Mouse (Mus musculus) neural tube, embryonic 13.5 days (tissue): ENCODE results near the gene Slc7a15. TPM values are rescaled to one million over a fixed set of nuclear protein-coding genes. Genes with fewer than 3 reads are reported as not detected.
A peak's percentile ranks its signal among the peaks of the same experiment; 100 is the strongest.

Source experiments
- ATAC-seq: fragments of 200-750 bp; cut with Nextera tagmentation; 2 replicates; pipeline ENCODE4 v1.8.0; 2017; ENCODE audit warnings: low read depth, mild to moderate bottlenecking, moderate TSS enrichment, moderate library complexity
- H3K27ac ChIP-seq: fragments of 300-500 bp; sonication (generic); replicated peaks from 2 replicates; pipeline ENCODE4 v1.5.1; 2015; ENCODE audit warnings: moderate library complexity, mild to moderate bottlenecking, inconsistent platforms
- H3K27me3 ChIP-seq: fragments of 300-500 bp; sonication (generic); 2 replicates; pipeline ENCODE4 v1.6.1; 2015; ENCODE audit warnings: mild to moderate bottlenecking, inconsistent platforms
- H3K36me3 ChIP-seq: fragments of 300-500 bp; sonication (generic); 2 replicates; pipeline ENCODE4 v1.6.1; 2015; ENCODE audit warnings: mild to moderate bottlenecking, inconsistent platforms
- H3K4me1 ChIP-seq: fragments of 300-500 bp; sonication (generic); replicated peaks from 2 replicates; pipeline ENCODE4 v1.6.1; 2015; ENCODE audit warnings: inconsistent platforms
- H3K4me2 ChIP-seq: fragments of 300-500 bp; sonication (generic); 2 replicates; pipeline ENCODE4 v1.6.1; 2015; ENCODE audit warnings: inconsistent platforms, mild to moderate bottlenecking, moderate library complexity
- H3K4me3 ChIP-seq: fragments of 300-500 bp; sonication (generic); 2 replicates; pipeline ENCODE4 v1.5.1; 2015; ENCODE audit warnings: mild to moderate bottlenecking, inconsistent platforms
- H3K9ac ChIP-seq: fragments of 300-500 bp; sonication (generic); 2 replicates; pipeline ENCODE4 v1.6.1; 2015; ENCODE audit warnings: moderate library complexity, mild to moderate bottlenecking, inconsistent platforms
- H3K9me3 ChIP-seq: fragments of 300-500 bp; sonication (generic); 2 replicates; pipeline ENCODE4 v1.6.1; 2016; ENCODE audit warnings: inconsistent platforms
- WGBS: fragments of 180-500 bp; shearing (Covaris S2); methylation state at CpG from one replicate; pipeline ENCODE4 v1.1.7; 2015; 5-methylcytosine and 5-hydroxymethylcytosine counted together
- polyA plus RNA-seq: library from polyadenylated mRNA; unstranded; fragments of >200 nt; fragmentation: Nextera tagmentation; extraction: Ambion mirVana; gene quantifications from 2 replicates; pipeline ENCODE4 v1.2.1, GENCODE M21; 2015

Slc7a15 gene
- polyA plus RNA-seq, 1 experiment from 2014 or later: not detected

DNA sequence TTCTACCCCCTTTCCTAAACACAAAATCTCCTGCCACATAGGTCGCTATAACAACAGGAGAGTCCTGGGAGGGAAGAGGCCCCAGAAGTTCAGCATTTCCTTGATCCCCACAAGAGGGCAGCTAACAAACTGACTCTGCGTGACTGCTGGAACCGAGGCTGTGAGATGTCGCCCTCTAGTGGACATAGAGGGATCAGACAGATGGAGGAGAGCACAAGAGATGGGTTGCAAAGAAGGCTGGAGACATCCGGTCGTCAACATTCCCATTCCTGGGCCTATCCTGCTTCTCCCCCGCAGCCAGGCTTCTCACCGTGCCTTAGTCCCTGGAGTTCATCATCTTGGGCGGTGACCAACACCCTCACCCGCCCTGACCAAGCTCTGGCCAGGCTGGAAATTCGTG, 51.5 kb downstream of the Slc7a15 start:
- H3K4me3 ChIP-seq: no peak overlapping the region
- WGBS: 15% methylated on average over 11 of the region's 11 CpGs
- H3K36me3 ChIP-seq: no peaks in the 10 kb centered on the region
- peak; percentile 88 for ATAC-seq
- no peak overlapping the region for H3K9ac ChIP-seq
- H3K4me1 ChIP-seq: no peaks in the 10 kb centered on the region
- H3K27me3 ChIP-seq: no peaks in the 10 kb centered on the region
- no peak overlapping the region for H3K27ac ChIP-seq
- H3K4me2 ChIP-seq: no peak overlapping the region
- no peaks in the 10 kb centered on the region for H3K9me3 ChIP-seq

DNA sequence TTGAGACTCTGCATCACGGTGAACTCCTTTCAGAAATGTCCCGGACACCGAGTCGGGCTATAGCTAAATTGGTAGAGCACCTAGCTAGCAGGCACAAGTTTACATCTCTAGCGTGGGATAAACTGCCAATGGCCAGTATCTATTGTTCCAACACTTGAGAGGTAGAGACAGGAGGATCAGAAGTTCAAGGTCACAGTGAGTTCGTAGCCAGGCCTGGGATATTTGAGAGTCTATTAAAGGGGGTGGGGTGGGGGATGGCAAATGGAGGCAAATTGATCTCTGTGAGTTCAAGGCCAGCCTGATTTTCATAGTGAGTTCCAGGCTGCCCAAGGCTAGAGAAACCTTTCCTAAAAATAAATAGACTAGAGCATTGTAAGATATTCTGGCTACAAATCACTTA, 52.1 kb downstream of the Slc7a15 start:
- H3K9ac ChIP-seq: no peak overlapping the region
- WGBS: 89% methylated on average over 6 of the region's 6 CpGs

DNA sequence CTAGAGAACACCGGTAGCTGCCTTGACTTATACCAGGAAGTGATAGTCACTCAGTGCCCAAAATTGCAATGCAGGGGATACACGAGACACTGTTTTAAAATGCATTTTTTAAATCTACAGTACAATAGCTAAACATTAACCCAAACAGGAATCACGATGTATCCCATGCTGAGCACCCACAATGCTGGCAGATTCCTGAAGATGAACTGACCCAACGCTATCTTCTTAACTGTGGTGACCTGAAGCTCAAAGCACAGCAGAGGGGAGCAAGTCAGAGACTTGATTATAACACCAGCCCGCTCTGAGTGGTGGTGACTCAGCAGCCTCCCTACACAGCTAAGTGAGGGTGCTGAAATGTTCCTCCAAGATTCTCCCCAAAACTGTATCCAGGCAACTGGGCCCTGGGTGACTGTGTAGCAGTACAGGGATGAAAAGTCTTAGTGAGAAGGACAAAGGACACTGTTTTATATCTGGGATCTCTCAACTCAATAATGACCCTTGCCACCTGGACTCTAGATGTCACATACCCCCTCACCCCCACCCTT, 53.7 kb downstream of the Slc7a15 start:
- Histone ChIP-seq H3K4me1 (no peaks in the 10 kb centered on the region), H3K4me2 (no peak overlapping the region), H3K27me3 (no peaks in the 10 kb centered on the region), H3K4me3 (no peak overlapping the region), H3K36me3 (no peaks in the 10 kb centered on the region), H3K9ac (no peak overlapping the region), H3K9me3 (no peaks in the 10 kb centered on the region), H3K27ac (no peak overlapping the region)
- no peak for ATAC-seq
- WGBS: 75% methylated on average over 5 of the region's 5 CpGs

More for the DNA sequence above, 52.1 kb downstream of the Slc7a15 start:
- Histone ChIP-seq H3K4me3 (no peak overlapping the region), H3K27ac (no peak overlapping the region), H3K36me3 (no peaks in the 10 kb centered on the region), H3K27me3 (no peaks in the 10 kb centered on the region), H3K9me3 (no peaks in the 10 kb centered on the region), H3K4me1 (no peaks in the 10 kb centered on the region), H3K4me2 (no peak overlapping the region)
- no peak for ATAC-seq

DNA sequence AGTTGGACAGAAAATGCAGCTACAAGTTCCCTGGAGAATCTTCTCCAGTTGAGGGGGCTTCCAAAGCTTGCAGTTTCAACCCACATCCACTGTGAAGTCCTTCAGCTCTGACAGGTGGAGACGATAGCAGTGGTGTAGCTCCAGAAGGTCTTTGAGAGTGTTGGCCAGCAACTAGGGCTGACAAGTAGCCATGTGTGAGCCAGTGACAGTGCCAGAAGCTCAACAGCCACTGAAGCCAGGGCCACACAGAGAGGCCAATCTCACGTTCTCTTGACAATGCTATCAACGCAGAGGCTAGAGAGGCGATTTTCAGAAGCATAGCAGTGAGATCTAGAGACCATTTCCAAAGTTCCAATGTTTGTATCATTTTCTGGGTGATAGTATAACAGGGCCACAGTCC, 56.5 kb downstream of the Slc7a15 start:
- Histone ChIP-seq H3K9ac (no peak overlapping the region), H3K4me1 (no peaks in the 10 kb centered on the region), H3K27ac (no peak overlapping the region), H3K4me2 (no peak overlapping the region), H3K36me3 (no peaks in the 10 kb centered on the region), H3K9me3 (no peaks in the 10 kb centered on the region), H3K27me3 (no peaks in the 10 kb centered on the region), H3K4me3 (no peak overlapping the region)
- WGBS: 88% methylated on average over 4 of the region's 4 CpGs
- no peak for ATAC-seq

DNA sequence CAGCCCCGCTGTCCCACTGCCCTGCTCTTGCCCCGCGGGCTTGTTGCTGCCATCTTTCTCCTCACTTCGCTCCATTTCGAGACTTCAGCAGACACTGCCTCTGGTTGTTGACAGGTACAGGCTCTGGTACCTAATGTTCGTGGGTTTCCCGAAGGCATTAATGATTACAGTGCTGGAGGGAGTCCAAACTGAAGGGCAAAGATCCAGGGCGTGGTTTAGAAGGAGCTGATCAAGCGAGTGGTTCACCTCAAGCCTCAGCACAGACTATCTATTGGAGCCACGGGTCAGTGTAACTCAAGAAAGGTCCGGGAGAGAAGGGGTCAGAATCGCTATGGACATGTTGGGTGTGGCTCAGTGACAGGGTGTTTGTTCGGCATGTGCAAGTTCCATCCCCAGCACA, 59.4 kb downstream of the Slc7a15 start:
- WGBS: 90% methylated on average over 13 of the region's 13 CpGs
- ATAC-seq: no peak
- no peak overlapping the region for H3K27ac ChIP-seq
- no peak overlapping the region for H3K4me3 ChIP-seq
- no peaks in the 10 kb centered on the region for H3K9me3 ChIP-seq
- no peaks in the 10 kb centered on the region for H3K27me3 ChIP-seq
- no peak overlapping the region for H3K9ac ChIP-seq
- H3K4me1 ChIP-seq: no peaks in the 10 kb centered on the region
- no peak overlapping the region for H3K4me2 ChIP-seq
- H3K36me3 ChIP-seq: no peaks in the 10 kb centered on the region

DNA sequence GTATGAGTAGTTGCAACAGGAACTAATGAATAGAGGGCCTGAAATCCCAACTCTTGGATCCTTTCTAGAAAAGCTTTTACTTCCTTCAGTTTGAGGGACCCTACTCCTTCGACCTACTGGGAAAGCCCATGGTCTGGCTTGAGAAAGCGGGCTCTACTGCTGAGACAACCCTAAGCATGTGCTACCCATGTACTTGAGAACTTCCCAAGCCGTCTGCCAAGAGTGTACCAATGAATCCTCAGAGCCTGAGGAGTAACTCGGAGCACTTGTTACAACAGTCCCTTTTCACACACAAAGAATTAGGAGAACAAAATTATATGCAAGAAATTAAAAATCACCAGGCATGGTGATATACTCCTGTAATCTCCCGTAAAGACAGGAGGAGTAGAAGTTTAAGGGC, 61.6 kb downstream of the Slc7a15 start:
- Histone ChIP-seq H3K4me3 (no peak overlapping the region), H3K4me2 (no peak overlapping the region), H3K4me1 (no peaks in the 10 kb centered on the region), H3K9ac (no peak overlapping the region), H3K36me3 (no peaks in the 10 kb centered on the region), H3K27me3 (no peaks in the 10 kb centered on the region), H3K9me3 (no peaks in the 10 kb centered on the region), H3K27ac (no peak overlapping the region)
- no peak for ATAC-seq
- 89% methylated on average over 5 of the region's 5 CpGs for WGBS

DNA sequence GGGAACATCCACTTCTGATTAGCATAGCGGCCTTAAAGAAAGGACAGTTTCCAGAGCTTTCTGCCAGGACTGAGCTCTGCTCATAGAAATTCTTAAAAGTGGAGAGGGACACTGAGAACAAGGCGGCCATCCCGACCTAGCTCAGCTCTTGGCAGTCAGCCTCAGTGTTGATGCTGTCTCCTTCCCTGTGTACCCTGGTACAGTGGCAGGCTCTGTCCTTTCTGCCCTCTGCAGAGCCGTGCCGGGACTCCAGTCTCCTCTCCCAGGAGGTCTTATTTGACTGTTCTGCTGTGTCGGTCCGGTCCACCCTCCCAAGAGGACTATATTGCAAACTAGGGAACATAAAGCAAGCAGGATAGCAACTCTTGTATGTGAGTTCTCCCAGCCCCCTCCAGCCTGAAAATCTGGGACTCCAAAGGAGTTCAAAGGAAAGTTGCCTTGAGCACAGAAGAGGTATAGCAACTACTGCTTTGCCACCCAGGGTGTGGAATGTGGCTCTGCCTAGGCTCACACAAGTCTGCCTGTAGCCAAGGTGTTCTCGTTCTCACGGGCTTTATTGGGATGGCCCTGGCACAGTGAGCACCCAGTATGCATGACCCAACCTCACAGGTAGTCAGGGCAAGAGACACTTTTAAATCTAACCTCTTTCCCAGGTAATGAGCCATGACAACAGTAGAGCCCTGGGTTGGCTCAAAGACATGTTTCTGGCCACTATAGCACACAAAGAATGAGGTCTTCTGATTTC, 62.5 kb downstream of the Slc7a15 start:
- 72% methylated on average over 9 of the region's 9 CpGs for WGBS

DNA sequence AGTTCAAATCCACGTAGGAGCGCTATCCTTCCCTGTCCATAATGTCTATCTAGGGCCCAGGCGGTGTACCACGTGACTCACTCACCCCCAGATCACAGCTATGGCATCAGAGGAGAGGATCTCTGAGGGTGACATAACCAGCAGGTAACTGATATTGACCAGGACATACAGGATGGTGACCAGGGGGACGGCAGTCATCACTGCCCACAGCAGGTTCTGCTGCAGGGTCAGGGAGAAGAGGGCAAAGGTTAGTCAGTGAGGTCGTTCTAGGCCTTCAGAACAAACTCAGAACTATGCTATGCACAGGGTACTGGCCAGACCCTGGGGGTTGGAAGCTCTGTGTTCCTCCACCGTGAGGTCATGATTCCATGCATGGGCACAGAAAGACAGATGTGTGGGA, 63.3 kb downstream of the Slc7a15 start:
- Histone ChIP-seq H3K4me1 (no peaks in the 10 kb centered on the region), H3K36me3 (no peaks in the 10 kb centered on the region), H3K27ac (no peak overlapping the region), H3K4me2 (no peak overlapping the region), H3K9me3 (no peaks in the 10 kb centered on the region), H3K4me3 (no peak overlapping the region), H3K9ac (no peak overlapping the region), H3K27me3 (no peaks in the 10 kb centered on the region)
- ATAC-seq: no peak
- 88% methylated on average over 7 of the region's 7 CpGs for WGBS

More for the DNA sequence above, 62.5 kb downstream of the Slc7a15 start:
- H3K36me3 ChIP-seq: no peaks in the 10 kb centered on the region
- H3K9me3 ChIP-seq: no peaks in the 10 kb centered on the region
- ATAC-seq: no peak
- no peaks in the 10 kb centered on the region for H3K4me1 ChIP-seq
- no peak overlapping the region for H3K4me2 ChIP-seq
- H3K27me3 ChIP-seq: no peaks in the 10 kb centered on the region
- H3K9ac ChIP-seq: no peak overlapping the region
- no peak overlapping the region for H3K4me3 ChIP-seq
- no peak overlapping the region for H3K27ac ChIP-seq

DNA sequence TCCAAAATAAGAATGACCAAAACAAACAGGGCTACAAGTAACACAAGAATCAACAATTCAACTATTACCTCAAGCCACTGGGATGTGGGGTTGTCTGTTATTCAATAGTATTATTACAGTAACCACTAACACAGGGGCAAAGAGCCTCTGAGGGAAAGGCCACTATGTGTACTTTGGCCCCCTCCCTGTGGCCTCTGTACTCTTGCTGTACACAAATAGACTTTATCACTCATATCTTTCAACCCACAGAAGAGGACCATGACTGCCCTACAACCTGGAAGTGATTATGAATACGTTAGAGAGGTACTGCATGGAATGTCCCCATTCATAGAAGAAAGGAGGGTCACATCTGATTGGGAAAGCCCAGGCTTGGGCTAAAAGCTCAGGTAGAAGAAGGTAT, 64.0 kb downstream of the Slc7a15 start:
- ATAC-seq: no peak
- Histone ChIP-seq H3K4me1 (no peaks in the 10 kb centered on the region), H3K36me3 (no peaks in the 10 kb centered on the region), H3K27ac (no peak overlapping the region), H3K4me3 (no peak overlapping the region), H3K4me2 (no peak overlapping the region), H3K9ac (no peak overlapping the region), H3K9me3 (no peaks in the 10 kb centered on the region), H3K27me3 (no peaks in the 10 kb centered on the region)
- WGBS: 85% methylated on average over 1 of the region's 1 CpGs

DNA sequence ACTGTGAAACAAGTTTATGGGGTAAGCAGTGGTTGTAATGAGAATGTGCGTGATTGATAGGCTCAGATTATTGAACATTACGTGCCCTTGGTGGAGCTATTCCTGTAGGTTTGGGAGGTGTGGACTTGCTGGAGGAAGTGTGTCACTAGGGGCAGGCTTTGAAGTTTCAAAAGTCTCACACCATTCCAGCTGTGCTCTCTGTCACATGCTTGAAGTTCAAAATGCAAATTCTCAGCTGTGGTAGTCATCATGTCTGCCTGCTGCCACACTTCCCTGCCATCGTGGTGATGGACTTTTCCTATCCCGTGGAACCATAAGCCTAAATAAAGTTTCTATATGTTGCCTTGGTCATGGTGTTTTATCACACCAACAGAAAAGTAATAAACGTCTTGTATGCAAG, 71.1 kb downstream of the Slc7a15 start:
- Histone ChIP-seq H3K4me1 (no peaks in the 10 kb centered on the region), H3K4me3 (no peak overlapping the region), H3K27ac (no peak overlapping the region), H3K27me3 (no peaks in the 10 kb centered on the region), H3K36me3 (no peaks in the 10 kb centered on the region), H3K9ac (no peak overlapping the region), H3K9me3 (no peaks in the 10 kb centered on the region), H3K4me2 (no peak overlapping the region)
- 84% methylated on average over 5 of the region's 5 CpGs for WGBS
- no peak for ATAC-seq

DNA sequence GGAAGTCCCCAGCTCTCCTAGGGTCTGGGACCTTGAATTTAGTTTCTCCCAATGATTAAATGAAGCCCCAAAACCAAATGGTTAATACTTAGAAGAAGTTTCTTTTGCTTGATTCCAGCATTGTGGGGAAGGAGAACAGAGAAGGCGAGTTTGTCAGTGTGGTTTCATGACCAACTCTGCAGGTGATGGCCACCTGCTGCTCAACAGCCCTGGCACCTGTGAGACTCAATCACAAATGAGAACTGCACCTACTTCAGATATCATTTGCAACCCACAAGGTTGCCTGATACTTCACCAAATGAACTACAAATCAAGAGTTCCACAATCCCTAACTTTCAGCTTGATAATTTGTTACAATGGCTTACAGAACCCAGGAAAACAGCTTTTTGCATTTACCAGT, 71.7 kb downstream of the Slc7a15 start:
- H3K36me3 ChIP-seq: no peaks in the 10 kb centered on the region
- H3K4me3 ChIP-seq: no peak overlapping the region
- ATAC-seq: no peak
- no peaks in the 10 kb centered on the region for H3K4me1 ChIP-seq
- H3K9me3 ChIP-seq: no peaks in the 10 kb centered on the region
- H3K27me3 ChIP-seq: no peaks in the 10 kb centered on the region
- H3K4me2 ChIP-seq: no peak overlapping the region
- H3K27ac ChIP-seq: no peak overlapping the region
- no peak overlapping the region for H3K9ac ChIP-seq
- WGBS: 84% methylated on average over 1 of the region's 1 CpGs

DNA sequence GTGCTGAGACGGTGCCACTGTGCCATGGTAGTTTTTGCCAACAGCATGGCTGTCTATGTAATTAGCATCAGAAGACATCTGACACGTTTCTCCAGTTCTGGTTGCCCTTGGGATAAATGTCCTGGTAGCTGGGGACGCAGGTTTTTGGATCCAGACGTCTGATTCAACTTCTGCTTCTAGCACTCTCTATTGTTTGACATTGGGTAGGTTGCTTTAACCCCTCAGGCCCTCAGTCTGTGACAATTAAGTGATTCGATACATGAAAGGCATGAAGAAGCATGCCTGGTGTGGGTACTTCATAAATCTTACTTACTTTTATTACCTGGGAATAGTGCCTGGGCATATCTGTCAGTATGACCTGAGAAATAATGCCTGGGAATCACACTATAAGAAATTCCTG, 74.8 kb downstream of the Slc7a15 start:
- 58% methylated on average over 5 of the region's 5 CpGs for WGBS
- H3K4me2 ChIP-seq: no peak overlapping the region
- no peak overlapping the region for H3K9ac ChIP-seq
- no peak overlapping the region for H3K27ac ChIP-seq
- no peak for ATAC-seq
- H3K27me3 ChIP-seq: no peaks in the 10 kb centered on the region
- no peaks in the 10 kb centered on the region for H3K9me3 ChIP-seq
- H3K36me3 ChIP-seq: no peaks in the 10 kb centered on the region
- no peak overlapping the region for H3K4me3 ChIP-seq
- no peaks in the 10 kb centered on the region for H3K4me1 ChIP-seq

DNA sequence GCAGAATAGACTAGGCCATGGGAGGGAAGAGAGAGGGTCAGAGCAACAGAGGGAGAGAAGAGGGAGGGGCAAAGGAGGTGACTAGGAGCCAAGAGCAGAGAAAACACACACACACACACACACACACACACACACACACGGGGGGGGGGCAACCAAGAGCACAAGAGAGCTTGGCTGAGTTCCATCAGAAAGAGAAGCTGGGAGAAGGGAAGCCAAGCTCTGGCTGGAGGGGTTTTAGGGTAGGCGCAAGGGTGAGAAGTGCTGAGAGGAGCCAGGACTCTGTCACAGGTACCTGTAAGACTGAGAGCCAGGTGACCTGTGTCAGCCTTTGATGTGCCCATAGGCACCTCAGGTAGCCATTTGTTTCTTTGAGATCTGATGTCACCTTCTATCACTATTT, 76.2 kb downstream of the Slc7a15 start:
- WGBS: 73% methylated on average over 2 of the region's 2 CpGs
- Histone ChIP-seq H3K4me1 (no peaks in the 10 kb centered on the region), H3K36me3 (no peaks in the 10 kb centered on the region), H3K4me2 (no peak overlapping the region), H3K27me3 (no peaks in the 10 kb centered on the region), H3K4me3 (no peak overlapping the region), H3K27ac (no peak overlapping the region), H3K9ac (no peak overlapping the region), H3K9me3 (no peaks in the 10 kb centered on the region)
- ATAC-seq: no peak
